Comparison of ENCODE assay signal across 9 mouse cellular contexts in the genomic region with DNA sequence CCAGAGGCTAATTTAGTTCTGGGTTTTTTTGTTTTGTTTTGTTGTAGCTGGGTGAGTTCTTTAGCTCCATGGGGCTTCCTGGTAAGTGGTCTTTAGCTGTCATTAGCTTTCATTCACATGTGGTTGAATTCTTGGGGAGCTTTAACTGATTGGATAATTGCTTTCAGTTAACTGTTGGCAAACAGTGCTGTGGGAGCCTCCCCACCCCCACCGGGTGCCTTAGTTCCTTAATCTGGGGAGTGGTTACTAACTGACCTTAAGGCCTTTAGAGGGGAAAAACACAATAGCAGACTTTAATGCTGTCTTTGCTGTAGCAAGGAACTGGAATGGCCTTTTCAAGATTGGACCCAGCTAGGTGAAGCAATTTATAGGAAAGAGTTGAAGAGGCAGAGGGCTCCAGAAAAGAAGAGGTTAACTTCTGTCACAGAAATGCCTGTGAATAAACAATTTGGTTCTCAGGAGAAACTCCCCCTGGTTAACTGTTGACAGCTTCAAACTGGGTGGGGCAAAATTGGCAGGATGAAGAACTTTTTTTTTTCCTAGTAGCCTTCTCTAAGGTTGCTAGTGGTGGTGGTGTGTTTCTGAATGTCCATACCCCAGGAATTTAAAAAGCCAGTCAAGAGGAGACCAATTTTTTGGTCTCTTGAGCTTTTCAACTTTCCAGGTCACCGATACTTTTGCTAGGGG. TPM values are rescaled to one million over a fixed set of nuclear protein-coding genes. Genes with fewer than 3 reads are reported as not detected.
A peak's percentile ranks its signal among the peaks of the same experiment; 100 is the strongest.
DNase-seq lines count a peak whose midpoint lies in the region; ATAC-seq and TF ChIP-seq lines count a peak whose summit lies in the region.
"Had no signal": no experiment of that assay in that cellular context is flagged by ENCODE, and none has a peak within 500 bp of the region (broad histone marks: within the 10 kb centered on the region; RNA-seq: fewer than 3 reads in every experiment).

No protein-coding gene starts in this region.

- H3K79me2 ChIP-seq in macrophage (ENCODE audit: inconsistent target) = peaks cover 97% of the 10 kb centered on the region

- no peak for TF ChIP-seq CTCF in intestine, postnatal 0 days (IDR thresholded peaks at IDR 0.05; ENCODE audit: low read depth)

- no peaks in the 10 kb centered on the region for H3K9me3 ChIP-seq in heart, embryonic 16.5 days (replicated peaks; ENCODE audit: control insufficient read depth, low read length)
- H3K9me3 ChIP-seq in heart, embryonic 10.5 days = no peaks in the 10 kb centered on the region
- no peaks in the 10 kb centered on the region for H3K9me3 ChIP-seq in intestine, postnatal 0 days (ENCODE audit: control insufficient read depth)
- H3K9me3 ChIP-seq in midbrain, embryonic 15.5 days = no peaks in the 10 kb centered on the region

- no peak overlapping the region for H3K4me3 ChIP-seq in heart, embryonic 16.5 days (ENCODE audit: low read length)
- no peak overlapping the region for H3K4me3 ChIP-seq in heart, embryonic 10.5 days
- no peak overlapping the region for H3K4me3 ChIP-seq in intestine, postnatal 0 days (ENCODE audit: low read depth, low read length)
- H3K4me3 ChIP-seq in macrophage (ENCODE audit: inconsistent target) = no peak overlapping the region
- H3K4me3 ChIP-seq in midbrain, embryonic 15.5 days = no peak overlapping the region

- H3K4me2 ChIP-seq in heart, embryonic 16.5 days (ENCODE audit: low read depth, low read length) = no peak overlapping the region
- H3K4me2 ChIP-seq in intestine, postnatal 0 days (replicated peaks; ENCODE audit: low read depth) = no peak overlapping the region
- H3K4me2 ChIP-seq in midbrain, embryonic 15.5 days = no peak overlapping the region

- H3K27me3 ChIP-seq in heart, embryonic 16.5 days (ENCODE audit: control insufficient read depth, insufficient read depth, low read length) = no peaks in the 10 kb centered on the region
- H3K27me3 ChIP-seq in heart, embryonic 10.5 days (ENCODE audit: insufficient read depth, poor library complexity, severe bottlenecking) = no peaks in the 10 kb centered on the region
- no peaks in the 10 kb centered on the region for H3K27me3 ChIP-seq in intestine, postnatal 0 days (replicated peaks; ENCODE audit: control insufficient read depth, insufficient read depth, low read length)
- H3K27me3 ChIP-seq in midbrain, embryonic 15.5 days (replicated peaks) = no peaks in the 10 kb centered on the region

- peaks cover 8% of the 10 kb centered on the region for H3K4me1 ChIP-seq in heart, embryonic 16.5 days (ENCODE audit: control insufficient read depth, insufficient read depth, low read length)
- peaks cover 19% of the 10 kb centered on the region for H3K4me1 ChIP-seq in heart, embryonic 10.5 days
- H3K4me1 ChIP-seq in intestine, postnatal 0 days (replicated peaks; ENCODE audit: control insufficient read depth, insufficient read depth, low read length) = peaks cover 6% of the 10 kb centered on the region
- H3K4me1 ChIP-seq in midbrain, embryonic 15.5 days = 0 out of 2 replicates have a peak, but pooled peaks cover 9% of the 10 kb centered on the region

- H3K9ac ChIP-seq in heart, embryonic 16.5 days (ENCODE audit: low read length) = no peak overlapping the region
- no peak overlapping the region for H3K9ac ChIP-seq in intestine, postnatal 0 days (ENCODE audit: low read depth, low read length)
- H3K9ac ChIP-seq in midbrain, embryonic 15.5 days = no peak overlapping the region

- 0 out of 2 replicates have a peak, but pooled peaks cover 2% of the 10 kb centered on the region for H3K36me3 ChIP-seq in heart, embryonic 16.5 days (ENCODE audit: control insufficient read depth, insufficient read depth)
- H3K36me3 ChIP-seq in heart, embryonic 10.5 days = peaks cover 13% of the 10 kb centered on the region
- peaks cover 6% of the 10 kb centered on the region; the same call in 1 of the 2 replicates for H3K36me3 ChIP-seq in intestine, postnatal 0 days (ENCODE audit: control insufficient read depth, insufficient read depth)
- H3K36me3 ChIP-seq in macrophage (ENCODE audit: inconsistent target) = no peaks in the 10 kb centered on the region
- H3K36me3 ChIP-seq in midbrain, embryonic 15.5 days (replicated peaks) = no peaks in the 10 kb centered on the region

- ATAC-seq in heart, embryonic 16.5 days (replicated peaks; ENCODE audit: extremely low read depth, insufficient read depth, low FRiP score) = no peak
- ATAC-seq in intestine, postnatal 0 days = no peak
- no peak for ATAC-seq in midbrain, embryonic 15.5 days (replicated peaks)
- ATAC-seq: activated CD4-positive, CD25-positive, alpha-beta regulatory T cell, adult 4 months had no signal

- 0 out of 2 replicates have a peak overlapping the region, but pooled peaks have one; percentile 36 for H3K27ac ChIP-seq in heart, embryonic 16.5 days (ENCODE audit: low read length)
- no peak overlapping the region for H3K27ac ChIP-seq in heart, embryonic 10.5 days
- H3K27ac ChIP-seq in intestine, postnatal 0 days (ENCODE audit: low read depth, low read length) = peak overlapping the region; percentile 46; the same call in 1 of the 2 replicates
- H3K27ac ChIP-seq in macrophage = peak overlapping the region; percentile 77
- no peak overlapping the region for H3K27ac ChIP-seq in midbrain, embryonic 15.5 days

- DNase-seq in heart, embryonic 10.5 days (ENCODE audit: low spot score) = no peak
- peak; percentile 50 for DNase-seq in NIH3T3 (ENCODE audit: low read depth)
- DNase-seq in cerebellum, postnatal 14 days = no peak
- no peak for DNase-seq in left cerebral cortex, postnatal 14 days (ENCODE audit: low spot score in 2 of 2)

- intact Hi-C loops in left cerebral cortex, postnatal 14 days (cut with DNase I) = no loop called here

- WGBS in heart, embryonic 16.5 days = 33% methylated on average over 2 of the region's 2 CpGs
- WGBS in heart, embryonic 10.5 days = 34% methylated on average over 2 of the region's 2 CpGs
- 20% methylated on average over 2 of the region's 2 CpGs for WGBS in intestine, postnatal 0 days
- 40% methylated on average over 2 of the region's 2 CpGs for WGBS in macrophage (ENCODE audit: missing documents)
- 10% methylated on average over 2 of the region's 2 CpGs for WGBS in midbrain, embryonic 15.5 days

RNA-seq across cellular contexts. Expression of gene Tm9sf4, which starts 7.2 kb away (rescaled TPM):
- polyA plus RNA-seq in heart, embryonic 16.5 days (2015; fragmentation: Nextera tagmentation; extraction: Ambion mirVana) = 63.0 and 65.4 TPM in 2 replicates
- 74.4 and 80.4 TPM in 2 replicates for polyA plus RNA-seq in heart, embryonic 10.5 days (2016; fragmentation: Nextera tagmentation; extraction: Ambion mirVana)
- 64.7 and 68.3 TPM in 2 replicates for polyA plus RNA-seq in intestine, postnatal 0 days (2015; fragmentation: Nextera tagmentation; extraction: Ambion mirVana)
- total RNA-seq in macrophage (2018; cell fraction: chromatin; rRNA removed) = 100 to 1,000 TPM; 206 to 532 (median 312) TPM
- total RNA-seq in macrophage (2018; cell fraction: cytosol; rRNA removed) = 100 to 1,000 TPM; 104 to 167 (median 140) TPM
- total RNA-seq in macrophage (2018; cell fraction: nucleus; rRNA removed) = 100 to 1,000 TPM; 197 to 420 (median 240) TPM
- 93.5 to 244 TPM (median 125 TPM) in 3 replicates for polyA plus RNA-seq in macrophage (2018)
- 100 to 1,000 TPM; 118 to 120 TPM for total RNA-seq in left cerebral cortex, postnatal 14 days (2021)
- 82.0 and 88.7 TPM in 2 replicates for polyA plus RNA-seq in midbrain, embryonic 15.5 days (2015; fragmentation: Nextera tagmentation; extraction: Ambion mirVana)

RNA-seq across cellular contexts. Expression of gene Tspyl3, which starts 57.0 kb away (rescaled TPM):
- polyA plus RNA-seq in heart, embryonic 16.5 days (2015; fragmentation: Nextera tagmentation; extraction: Ambion mirVana) = 6.5 and 7.5 TPM in 2 replicates
- 7.7 and 8.8 TPM in 2 replicates for polyA plus RNA-seq in heart, embryonic 10.5 days (2016; fragmentation: Nextera tagmentation; extraction: Ambion mirVana)
- 3.5 and 3.6 TPM in 2 replicates for polyA plus RNA-seq in intestine, postnatal 0 days (2015; fragmentation: Nextera tagmentation; extraction: Ambion mirVana)
- 1 to 10 TPM; 2.0 to 8.6 (median 4.8) TPM for total RNA-seq in macrophage (2018; cell fraction: chromatin; rRNA removed)
- total RNA-seq in macrophage (2018; cell fraction: cytosol; rRNA removed) = 1 to 10 TPM; 3.9 to 7.4 (median 5.7) TPM
- 10 to 100 TPM in 5 of 26 experiments, 1 to 10 TPM in 21; 3.1 to 13.7 (median 7.6) TPM for total RNA-seq in macrophage (2018; cell fraction: nucleus; rRNA removed)
- polyA plus RNA-seq in macrophage (2018) = 3.4 to 5.4 TPM (median 4.4 TPM) in 3 replicates
- 10 to 100 TPM; 30.0 to 30.7 TPM for total RNA-seq in left cerebral cortex, postnatal 14 days (2021)
- 49.2 and 49.7 TPM in 2 replicates for polyA plus RNA-seq in midbrain, embryonic 15.5 days (2015; fragmentation: Nextera tagmentation; extraction: Ambion mirVana)

Comparison
In these comparisons a context has a peak if more than half of its experiments do, and no peak if none do; other contexts are left out.
1. H3K27ac ChIP-seq: peak in heart, embryonic 16.5 days (single experiment), intestine, postnatal 0 days (single experiment) and macrophage (single experiment); none in heart, embryonic 10.5 days (single experiment) and midbrain, embryonic 15.5 days (single experiment).